Mouse (Mus musculus) MEL (cell line): ENCODE data around the gene Pip5k1b. TPM values are rescaled to one million over a fixed set of nuclear protein-coding genes. Genes with fewer than 3 reads are reported as not detected.

Source experiments
- DNase-seq: peaks from one replicate; pipeline ENCODE4 v3.0.0; 2011; ENCODE audit warnings: low read depth, low spot score
- H3K27ac ChIP-seq: 2 replicates; pipeline ENCODE4 v1.5.1; 2012; ENCODE audit warnings: low read depth, mild to moderate bottlenecking, control low read depth, low read length, moderate library complexity; ENCODE audit not compliant: control insufficient read depth
- H3K27me3 ChIP-seq, 2 experiments: fragments of 150-350 bp in 1 of 2; sonication (generic) in 1 of 2; 2 replicates each; pipeline ENCODE4 v1.6.1; 2012; ENCODE audit warnings: low read length in 2 of 2, mild to moderate bottlenecking in 2 of 2, improper control_type of control experiment in 1 of 2, moderate library complexity in 1 of 2; ENCODE audit not compliant: insufficient read depth in 2 of 2, control insufficient read depth in 1 of 2
- H3K36me3 ChIP-seq, 2 experiments: 2 replicates each; pipeline ENCODE4 v1.6.1; 2012 to 2014; ENCODE audit warnings: low read length in 2 of 2, improper control_type of control experiment in 1 of 2, inconsistent platforms in 1 of 2, mild to moderate bottlenecking in 1 of 2; ENCODE audit not compliant: insufficient read depth in 2 of 2, control insufficient read depth in 1 of 2
- H3K4me1 ChIP-seq, 2 experiments: fragments of 150-350 bp in 1 of 2; sonication (generic) in 1 of 2; 2 replicates each; pipeline ENCODE4 v1.6.1; 2012; ENCODE audit warnings: low read length in 2 of 2, improper control_type of control experiment in 1 of 2, mild to moderate bottlenecking in 1 of 2; ENCODE audit not compliant: insufficient read depth in 2 of 2, control insufficient read depth in 1 of 2
- H3K4me3 ChIP-seq, 2 experiments: fragments of 150-350 bp in 1 of 2; sonication (generic) in 1 of 2; 2 replicates each; pipeline ENCODE4 v1.5.1; 2012; ENCODE audit warnings: low read depth in 2 of 2, low read length in 2 of 2, mild to moderate bottlenecking in 2 of 2, moderate library complexity in 2 of 2, control low read depth in 1 of 2, improper control_type of control experiment in 1 of 2; ENCODE audit not compliant: control insufficient read depth in 1 of 2, insufficient read depth in 1 of 2
- H3K79me2 ChIP-seq: 2 replicates; pipeline ENCODE4 v1.6.1; 2012; ENCODE audit warnings: mild to moderate bottlenecking, low read length, moderate library complexity; ENCODE audit not compliant: control insufficient read depth, poor library complexity, insufficient read depth
- H3K9ac ChIP-seq: 2 replicates; pipeline ENCODE4 v1.6.1; 2012; ENCODE audit warnings: low read depth, mild to moderate bottlenecking, control low read depth, low read length, moderate library complexity; ENCODE audit not compliant: control insufficient read depth, poor library complexity, severe bottlenecking
- H3K9me3 ChIP-seq: fragments of 150-350 bp; sonication (generic); replicated peaks from 2 replicates; pipeline ENCODE4 v1.6.1; 2012; ENCODE audit warnings: mild to moderate bottlenecking, low read length, improper control_type of control experiment, moderate library complexity; ENCODE audit not compliant: insufficient read depth
- BHLHE40 ChIP-seq: IDR thresholded peaks from 2 replicates; pipeline ENCODE4 v1.6.1; 2012; ENCODE audit warnings: low read depth, mild to moderate bottlenecking, inconsistent platforms, low read length, improper control_type of control experiment, borderline replicate concordance
- CHD1 ChIP-seq: IDR thresholded peaks from 2 replicates; pipeline ENCODE4 v1.6.1; 2012; ENCODE audit warnings: low read depth, mild to moderate bottlenecking, inconsistent platforms, low read length, improper control_type of control experiment
- CHD2 ChIP-seq: IDR thresholded peaks from 2 replicates; pipeline ENCODE4 v1.6.1; 2011; ENCODE audit warnings: low read length, improper control_type of control experiment
- CTCF ChIP-seq, 3 experiments: IDR thresholded peaks in 2 of 3; conservative IDR thresholded peaks in 1 of 3; 2 replicates each; pipeline ENCODE4 v1.5.1; 2011 to 2012; ENCODE audit warnings: low read length in 3 of 3, low read depth in 2 of 3, mild to moderate bottlenecking in 2 of 3, improper control_type of control experiment in 1 of 3, inconsistent platforms in 1 of 3, mixed read lengths in 1 of 3, moderate library complexity in 1 of 3; ENCODE audit not compliant: control insufficient read depth in 1 of 3, insufficient read depth in 1 of 3, poor library complexity in 1 of 3, severe bottlenecking in 1 of 3
- E2F4 ChIP-seq: IDR thresholded peaks from 2 replicates; pipeline ENCODE4 v1.6.1; 2011; ENCODE audit warnings: low read depth, low read length, improper control_type of control experiment, borderline replicate concordance
- ELF1 ChIP-seq: IDR thresholded peaks from 2 replicates; pipeline ENCODE4 v1.6.1; 2014; ENCODE audit warnings: low read depth, mild to moderate bottlenecking, inconsistent platforms, low read length, improper control_type of control experiment, moderate library complexity
- EP300 ChIP-seq, 2 experiments: IDR thresholded peaks; 2 replicates each; pipeline ENCODE4 v1.6.1; 2011; ENCODE audit warnings: improper control_type of control experiment in 2 of 2, low read length in 2 of 2, low read depth in 1 of 2, mild to moderate bottlenecking in 1 of 2
- JUND ChIP-seq: IDR thresholded peaks from 2 replicates; pipeline ENCODE4 v1.6.1; 2011; ENCODE audit warnings: low read depth, mild to moderate bottlenecking, improper control_type of control experiment, low read length
- KAT2A ChIP-seq: conservative IDR thresholded peaks from 2 replicates; pipeline ENCODE4 v1.6.1; 2012; ENCODE audit warnings: low read depth, low read length, improper control_type of control experiment, inconsistent platforms
- MAFK ChIP-seq: IDR thresholded peaks from 2 replicates; pipeline ENCODE4 v1.6.1; 2011; ENCODE audit warnings: low read depth, mild to moderate bottlenecking, low read length, improper control_type of control experiment, borderline replicate concordance
- MAX ChIP-seq: IDR thresholded peaks from 2 replicates; pipeline ENCODE4 v1.6.1; 2011; ENCODE audit warnings: low read length, improper control_type of control experiment
- MAZ ChIP-seq: IDR thresholded peaks from 2 replicates; pipeline ENCODE4 v1.6.1; 2012; ENCODE audit warnings: low read depth, mild to moderate bottlenecking, inconsistent platforms, low read length, improper control_type of control experiment
- MEF2A ChIP-seq: IDR thresholded peaks from 2 replicates; pipeline ENCODE4 v1.6.1; 2014; ENCODE audit warnings: low read depth, mild to moderate bottlenecking, inconsistent platforms, low read length, improper control_type of control experiment; ENCODE audit not compliant: poor library complexity, insufficient replicate concordance, severe bottlenecking; ENCODE audit errors: extremely low read depth
- MXI1 ChIP-seq: IDR thresholded peaks from 2 replicates; pipeline ENCODE4 v1.6.1; 2011; ENCODE audit warnings: mild to moderate bottlenecking, low read depth, low read length, improper control_type of control experiment
- MYB ChIP-seq: IDR thresholded peaks from 2 replicates; pipeline ENCODE4 v1.6.1; 2011; ENCODE audit warnings: mild to moderate bottlenecking, low read depth, low read length, improper control_type of control experiment
- NELFE ChIP-seq: IDR thresholded peaks from 2 replicates; pipeline ENCODE4 v1.6.1; 2011; ENCODE audit warnings: low read depth, low read length, improper control_type of control experiment
- POLR2AphosphoS5 ChIP-seq: IDR thresholded peaks from 2 replicates; pipeline ENCODE4 v1.6.1; 2012; ENCODE audit warnings: low read depth, borderline replicate concordance, mild to moderate bottlenecking, inconsistent platforms, low read length, moderate library complexity, mixed read lengths
- RCOR1 ChIP-seq: IDR thresholded peaks from 2 replicates; pipeline ENCODE4 v1.6.1; 2012; ENCODE audit warnings: low read depth, mild to moderate bottlenecking, inconsistent platforms, low read length, improper control_type of control experiment
- SIN3A ChIP-seq: IDR thresholded peaks from 2 replicates; pipeline ENCODE4 v1.6.1; 2012; ENCODE audit warnings: low read length, improper control_type of control experiment, inconsistent platforms
- SMC3 ChIP-seq: IDR thresholded peaks from 2 replicates; pipeline ENCODE4 v1.6.1; 2011; ENCODE audit warnings: low read depth, low read length, improper control_type of control experiment
- UBTF ChIP-seq: IDR thresholded peaks from 2 replicates; pipeline ENCODE4 v1.6.1; 2012; ENCODE audit warnings: low read depth, mild to moderate bottlenecking, inconsistent platforms, low read length, improper control_type of control experiment, moderate library complexity, borderline replicate concordance; ENCODE audit not compliant: insufficient read depth
- ZC3H11A ChIP-seq: IDR thresholded peaks from 2 replicates; pipeline ENCODE4 v1.6.1; 2012; ENCODE audit warnings: low read depth, mild to moderate bottlenecking, inconsistent platforms, low read length, improper control_type of control experiment
- ZKSCAN1 ChIP-seq: IDR thresholded peaks from 2 replicates; pipeline ENCODE4 v1.6.1; 2012; ENCODE audit warnings: low read depth, mild to moderate bottlenecking, inconsistent platforms, low read length, improper control_type of control experiment, moderate library complexity
- ZMIZ1 ChIP-seq: IDR thresholded peaks from 2 replicates; pipeline ENCODE4 v1.6.1; 2012; ENCODE audit warnings: low read depth, mild to moderate bottlenecking, inconsistent platforms, low read length, improper control_type of control experiment, moderate library complexity
- polyA plus RNA-seq, 2 experiments: library from polyadenylated mRNA; stranded (reverse) in 1 of 2; unstranded in 1 of 2; fragments of >175 nt in 1 of 2; fragments of >200 nt in 1 of 2; gene quantifications; 2 replicates each; pipeline versions ENCODE4 v1.2.1 to v1.2.4; 2012; ENCODE audit warnings: low replicate concordance in 2 of 2, low read depth in 1 of 2; ENCODE audit not compliant: insufficient read length in 2 of 2, insufficient read depth in 1 of 2, missing spikeins in 1 of 2
- total RNA-seq: library from RNA; depleted of rRNA; stranded (reverse); fragments of 300-350 nt; gene quantifications from 2 replicates; pipeline ENCODE4 v1.2.3, GENCODE M21; 2012

Pip5k1b gene
- total and polyA plus RNA-seq, 3 experiments, result 3.4 to 10.0 TPM; not detected in 1

DNA sequence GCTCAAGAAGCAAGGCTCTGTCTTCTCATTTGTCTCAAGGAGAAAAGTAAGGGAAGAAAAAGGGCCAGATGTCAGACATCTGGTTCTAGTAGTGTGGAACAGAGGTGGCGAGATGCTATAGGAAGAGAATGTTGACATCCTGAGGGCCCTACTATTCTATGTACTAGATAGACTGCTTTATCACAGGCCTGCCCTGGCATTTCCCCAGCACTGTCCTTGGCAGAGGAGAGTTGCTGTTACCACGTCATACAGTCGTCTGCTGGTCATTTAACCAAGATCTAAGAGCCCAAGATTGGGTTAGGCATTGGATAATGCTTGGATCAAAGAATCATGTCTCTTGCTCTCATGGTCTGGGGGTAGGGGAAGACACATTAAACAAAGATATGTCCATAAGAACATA lies 151.0 kb downstream of the Pip5k1b start:
- Histone ChIP-seq H3K27ac (no peak overlapping the region), H3K27me3 (no peaks in the 10 kb centered on the region), H3K9ac (no peak overlapping the region), H3K9me3 (no peaks in the 10 kb centered on the region), H3K4me1 (no peaks in the 10 kb centered on the region), H3K79me2 (no peaks in the 10 kb centered on the region), H3K4me3 (no peak overlapping the region), H3K36me3 (no peaks in the 10 kb centered on the region)
- no peak for TF ChIP-seq BHLHE40
- TF ChIP-seq RCOR1, result no peak
- no peak for TF ChIP-seq MYB
- TF ChIP-seq NELFE, result no peak
- TF ChIP-seq CTCF (IDR thresholded peaks at IDR 0.05 in 2 of 3, conservative IDR thresholded peaks at IDR 0.05 in 1 of 3; ENCODE audit: control insufficient read depth in 1 of 3, insufficient read depth in 1 of 3, low read depth in 2 of 3, low read length in 3 of 3, poor library complexity in 1 of 3, severe bottlenecking in 1 of 3), result no peak
- TF ChIP-seq JUND, result no peak
- TF ChIP-seq CHD2, result no peak
- TF ChIP-seq UBTF, result no peak
- TF ChIP-seq KAT2A, result no peak
- no peak for TF ChIP-seq MEF2A
- TF ChIP-seq MAFK, result no peak
- TF ChIP-seq SIN3A, result no peak
- TF ChIP-seq EP300 (IDR thresholded peaks at IDR 0.05; ENCODE audit: low read depth in 1 of 2, low read length in 2 of 2), result no peak
- no peak for TF ChIP-seq MAZ
- no peak for DNase-seq

GRCm38 (mm10) chr19:24403245-24403644 lies 152.4 kb downstream of the Pip5k1b start:
- Histone ChIP-seq H3K27me3 (no peaks in the 10 kb centered on the region), H3K79me2 (no peaks in the 10 kb centered on the region)

More at GRCm38 (mm10) chr19:24403245-24403644, 152.4 kb downstream of the Pip5k1b start:
- TF ChIP-seq CHD2, result no peak
- no peak for TF ChIP-seq SMC3
- TF ChIP-seq NELFE, result no peak
- no peak for TF ChIP-seq ZMIZ1
- no peak for TF ChIP-seq MAFK
- TF ChIP-seq MAX, result no peak
- TF ChIP-seq E2F4, result no peak
- TF ChIP-seq ZC3H11A, result no peak
- no peak for TF ChIP-seq CTCF (IDR thresholded peaks at IDR 0.05 in 2 of 3, conservative IDR thresholded peaks at IDR 0.05 in 1 of 3; ENCODE audit: control insufficient read depth in 1 of 3, insufficient read depth in 1 of 3, low read depth in 2 of 3, low read length in 3 of 3, poor library complexity in 1 of 3, severe bottlenecking in 1 of 3)
- no peak for TF ChIP-seq ELF1
- TF ChIP-seq CHD1, result no peak
- no peak for TF ChIP-seq SIN3A
- no peak for TF ChIP-seq UBTF
- no peak for TF ChIP-seq ZKSCAN1
- no peak for TF ChIP-seq MEF2A
- TF ChIP-seq POLR2AphosphoS5, result no peak
- TF ChIP-seq MXI1, result no peak
- Histone ChIP-seq H3K36me3 (no peaks in the 10 kb centered on the region), H3K9me3 (no peaks in the 10 kb centered on the region), H3K27ac (no peak overlapping the region), H3K9ac (no peak overlapping the region), H3K4me1 (no peaks in the 10 kb centered on the region), H3K4me3 (no peak overlapping the region)
- no peak for DNase-seq
